Mouse (Mus musculus) liver, embryonic 16.5 days (tissue): Measurements from ENCODE around the gene Phlpp1. TPM values are rescaled to one million over a fixed set of nuclear protein-coding genes. Genes with fewer than 3 reads are reported as not detected.

Source experiments
- ATAC-seq: fragments of 200-750 bp; cut with Nextera tagmentation; 2 replicates; pipeline ENCODE4 v1.8.0; 2017; ENCODE audit warnings: low read depth, mild to moderate bottlenecking, moderate number of reproducible peaks, moderate library complexity
- H3K27ac ChIP-seq: fragments of 300-500 bp; sonication (generic); 2 replicates; pipeline ENCODE4 v1.5.1; 2014; ENCODE audit warnings: mild to moderate bottlenecking, low read length
- H3K27me3 ChIP-seq: fragments of 300-500 bp; sonication (generic); 2 replicates; pipeline ENCODE4 v1.6.1; 2014; ENCODE audit warnings: low read depth, low read length, mixed read lengths; ENCODE audit not compliant: control insufficient read depth, insufficient read depth
- H3K36me3 ChIP-seq: fragments of 300-500 bp; sonication (generic); 2 replicates; pipeline ENCODE4 v1.6.1; 2014; ENCODE audit warnings: mild to moderate bottlenecking; ENCODE audit not compliant: control insufficient read depth, insufficient read depth
- H3K4me1 ChIP-seq: fragments of 300-500 bp; sonication (generic); 2 replicates; pipeline ENCODE4 v1.6.1; 2014; ENCODE audit warnings: low read depth, low read length, mixed read lengths; ENCODE audit not compliant: control insufficient read depth
- H3K4me2 ChIP-seq: fragments of 300-500 bp; sonication (generic); 2 replicates; pipeline ENCODE4 v1.6.1; 2014; ENCODE audit warnings: low read depth, low read length, mixed read lengths
- H3K4me3 ChIP-seq: fragments of 300-500 bp; sonication (generic); 2 replicates; pipeline ENCODE4 v1.5.1; 2014; ENCODE audit warnings: low read depth, mild to moderate bottlenecking, low read length
- H3K9ac ChIP-seq: fragments of 300-500 bp; sonication (generic); 2 replicates; pipeline ENCODE4 v1.6.1; 2014; ENCODE audit warnings: low read depth, low read length
- H3K9me3 ChIP-seq: fragments of 300-500 bp; sonication (generic); replicated peaks from 2 replicates; pipeline ENCODE4 v1.6.1; 2016; ENCODE audit warnings: low read length; ENCODE audit not compliant: control insufficient read depth
- WGBS: fragments of 180-500 bp; shearing (Covaris S2); extraction: QIAGEN DNeasy Blood & Tissue Kit; methylation state at CpG from one replicate; pipeline ENCODE4 v1.1.7; 2014; ENCODE audit not compliant: insufficient replicate concordance; 5-methylcytosine and 5-hydroxymethylcytosine counted together
- polyA plus RNA-seq: library from polyadenylated mRNA; unstranded; fragments of >200 nt; fragmentation: Nextera tagmentation; extraction: Ambion mirVana; gene quantifications from 2 replicates; pipeline ENCODE4 v1.2.1, GENCODE M21; 2015

Gene Phlpp1
- polyA plus RNA-seq, 1 experiment from 2014 or later, result 0.94 TPM

DNA sequence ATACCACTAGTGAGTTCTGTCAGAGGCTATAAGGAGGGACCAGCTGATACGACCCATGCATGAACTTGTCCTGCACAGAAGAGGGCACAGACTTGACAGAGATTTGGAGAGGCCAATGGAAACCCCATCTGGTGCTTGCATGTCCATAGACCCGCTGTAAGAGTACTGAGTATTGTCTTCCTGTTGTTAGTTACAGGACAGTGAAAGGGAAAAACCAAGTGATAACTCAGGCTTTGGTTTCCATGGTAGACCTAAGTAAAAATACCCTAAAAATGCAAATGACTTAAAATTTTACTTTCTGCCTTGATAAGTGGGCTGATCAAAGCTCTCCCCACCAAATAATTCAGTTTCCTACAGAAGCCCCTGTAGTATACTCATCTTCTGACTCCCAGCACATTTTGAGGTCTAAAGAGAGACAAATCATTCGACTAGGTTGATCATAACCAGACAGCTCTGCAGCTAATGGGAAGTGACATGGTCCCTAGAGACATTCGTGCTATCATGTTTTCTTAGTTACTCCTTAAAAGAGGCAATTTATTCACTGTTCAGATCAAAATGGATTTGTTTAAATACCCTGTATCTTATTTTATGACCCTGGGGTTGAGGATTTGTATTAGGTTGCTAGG, 25.9 kb upstream of the Phlpp1 start:
- 53% methylated on average over 4 of the region's 4 CpGs for WGBS
- Histone ChIP-seq H3K9ac (no peak overlapping the region), H3K4me2 (no peak overlapping the region), H3K27me3 (no peaks in the 10 kb centered on the region), H3K36me3 (no peaks in the 10 kb centered on the region), H3K9me3 (no peaks in the 10 kb centered on the region), H3K27ac (no peak overlapping the region), H3K4me3 (no peak overlapping the region), H3K4me1 (no peaks in the 10 kb centered on the region)
- ATAC-seq, result no peak

DNA sequence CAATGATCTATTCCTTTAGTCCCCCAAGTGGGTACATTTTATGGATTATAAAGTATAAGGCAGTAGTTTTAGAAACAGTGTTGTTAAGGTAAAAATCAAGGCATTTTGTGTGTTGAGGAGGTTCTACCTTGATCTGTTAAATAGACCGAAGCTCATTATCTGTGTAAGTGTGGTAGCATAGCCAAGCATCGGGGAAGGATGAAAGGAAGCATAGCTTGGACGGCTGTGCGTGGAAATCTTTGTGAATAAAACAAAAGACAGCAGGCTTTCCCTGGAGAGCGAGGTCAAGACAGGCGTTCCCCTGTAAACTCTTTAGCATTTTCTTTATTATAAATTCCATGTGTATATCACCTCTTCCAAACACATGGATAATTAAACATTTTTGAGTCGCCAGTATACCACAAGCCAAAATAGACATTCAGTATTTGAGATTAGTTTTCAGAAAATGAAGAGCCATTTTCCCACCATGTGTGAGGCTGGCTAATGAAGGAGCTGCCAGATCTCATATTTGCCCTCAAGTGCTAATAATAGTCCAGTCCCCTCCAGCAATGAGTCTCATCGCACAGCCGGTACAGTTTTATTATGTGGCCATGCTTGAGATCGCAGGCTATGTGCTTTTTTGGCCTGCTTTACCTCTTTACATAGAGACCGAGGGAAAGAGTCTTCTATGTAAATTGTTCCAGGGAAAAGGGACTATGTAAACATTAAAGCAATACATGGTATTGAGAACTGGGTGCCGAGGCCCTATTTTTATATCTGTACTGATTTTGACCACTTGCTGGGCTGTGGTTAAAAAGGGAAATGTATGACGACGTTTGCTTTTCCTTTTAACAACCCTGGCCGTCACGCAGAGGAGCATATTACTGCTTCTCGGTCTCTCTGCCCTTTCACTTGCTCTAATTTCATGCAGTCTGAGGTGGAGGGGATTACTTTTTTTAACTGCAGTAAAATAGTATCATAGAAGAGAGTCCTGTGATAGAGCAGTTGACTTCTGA, 22.9 kb upstream of the Phlpp1 start:
- Histone ChIP-seq H3K36me3 (no peaks in the 10 kb centered on the region), H3K27me3 (no peaks in the 10 kb centered on the region), H3K4me1 (no peaks in the 10 kb centered on the region), H3K4me2 (no peak overlapping the region), H3K9me3 (no peaks in the 10 kb centered on the region), H3K27ac (no peak overlapping the region), H3K9ac (no peak overlapping the region), H3K4me3 (no peak overlapping the region)
- WGBS, result 41% methylated on average over 17 of the region's 17 CpGs
- no peak for ATAC-seq

DNA sequence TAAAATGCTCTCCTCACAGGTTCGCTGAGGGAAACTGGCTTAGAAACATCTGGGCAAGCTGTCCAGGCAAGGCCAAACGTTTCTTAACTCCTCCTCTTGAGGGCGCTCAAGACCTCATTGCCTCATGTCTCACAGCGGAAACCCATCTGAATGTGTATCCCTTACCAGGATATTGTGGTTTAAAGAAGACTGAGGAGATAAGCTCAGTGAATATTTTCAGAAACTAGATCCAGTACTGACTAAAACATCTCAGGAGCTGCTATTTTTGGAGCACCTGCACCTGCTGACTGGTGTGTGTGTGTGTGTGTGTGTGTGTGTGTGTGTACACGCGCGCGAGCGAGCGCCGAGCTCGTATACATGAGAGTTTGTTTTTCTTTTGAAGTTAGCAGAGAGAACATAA, 19.7 kb upstream of the Phlpp1 start:
- no peaks in the 10 kb centered on the region for H3K36me3 ChIP-seq
- WGBS, result 25% methylated on average over 12 of the region's 12 CpGs
- H3K4me1 ChIP-seq, result no peaks in the 10 kb centered on the region
- H3K27me3 ChIP-seq, result no peaks in the 10 kb centered on the region
- ATAC-seq, result no peak
- H3K9me3 ChIP-seq, result no peaks in the 10 kb centered on the region
- no peak overlapping the region for H3K4me3 ChIP-seq
- no peak overlapping the region for H3K27ac ChIP-seq
- H3K9ac ChIP-seq, result no peak overlapping the region
- H3K4me2 ChIP-seq, result no peak overlapping the region

DNA sequence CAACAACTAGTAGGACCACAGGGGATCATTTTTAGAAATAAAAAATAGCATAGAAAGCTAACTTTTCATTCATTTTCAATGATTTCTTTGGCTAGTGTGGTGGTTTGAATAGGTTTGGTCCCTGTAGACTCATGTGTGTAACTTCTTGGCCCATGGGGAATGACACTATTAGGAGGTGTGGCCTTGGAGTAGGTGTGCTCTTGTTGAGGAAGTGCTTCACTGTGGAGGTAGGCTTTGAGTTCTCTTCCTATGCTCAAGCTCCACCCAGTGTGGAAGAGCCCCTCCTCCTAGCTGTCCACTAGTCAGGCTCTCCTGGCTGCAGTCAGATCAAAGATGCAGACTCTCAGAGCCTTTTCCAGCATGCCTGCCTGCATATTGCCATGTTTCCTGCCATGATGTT, 18.8 kb upstream of the Phlpp1 start:
- no peak for ATAC-seq
- Histone ChIP-seq H3K9ac (no peak overlapping the region), H3K4me2 (no peak overlapping the region), H3K27me3 (no peaks in the 10 kb centered on the region), H3K4me3 (no peak overlapping the region), H3K4me1 (no peaks in the 10 kb centered on the region), H3K9me3 (no peaks in the 10 kb centered on the region), H3K36me3 (no peaks in the 10 kb centered on the region), H3K27ac (no peak overlapping the region)

DNA sequence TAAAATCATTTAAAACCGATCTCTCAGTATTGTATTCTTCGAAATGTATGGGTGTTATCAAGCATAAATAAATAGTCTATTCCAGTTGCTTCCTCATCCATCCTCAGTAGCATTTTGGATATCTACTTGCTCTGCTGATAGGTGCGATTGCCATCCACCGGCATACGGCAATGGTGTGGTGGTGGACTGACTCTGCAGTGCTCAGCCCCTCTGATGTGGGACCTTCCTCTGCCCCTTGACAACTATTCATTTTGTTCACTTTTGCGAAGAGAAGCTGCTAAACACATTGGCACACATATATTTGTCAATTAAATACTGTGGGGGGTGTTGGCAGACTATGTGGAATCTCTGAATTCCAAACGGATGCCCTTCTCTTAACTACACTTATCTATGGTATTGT, 17.0 kb upstream of the Phlpp1 start:
- H3K27ac ChIP-seq, result no peak overlapping the region
- H3K9me3 ChIP-seq, result no peaks in the 10 kb centered on the region
- H3K9ac ChIP-seq, result no peak overlapping the region
- no peak overlapping the region for H3K4me3 ChIP-seq
- 70% methylated on average over 7 of the region's 7 CpGs for WGBS
- H3K4me2 ChIP-seq, result no peak overlapping the region
- H3K36me3 ChIP-seq, result no peaks in the 10 kb centered on the region
- no peaks in the 10 kb centered on the region for H3K4me1 ChIP-seq
- H3K27me3 ChIP-seq, result no peaks in the 10 kb centered on the region
- no peak for ATAC-seq

DNA sequence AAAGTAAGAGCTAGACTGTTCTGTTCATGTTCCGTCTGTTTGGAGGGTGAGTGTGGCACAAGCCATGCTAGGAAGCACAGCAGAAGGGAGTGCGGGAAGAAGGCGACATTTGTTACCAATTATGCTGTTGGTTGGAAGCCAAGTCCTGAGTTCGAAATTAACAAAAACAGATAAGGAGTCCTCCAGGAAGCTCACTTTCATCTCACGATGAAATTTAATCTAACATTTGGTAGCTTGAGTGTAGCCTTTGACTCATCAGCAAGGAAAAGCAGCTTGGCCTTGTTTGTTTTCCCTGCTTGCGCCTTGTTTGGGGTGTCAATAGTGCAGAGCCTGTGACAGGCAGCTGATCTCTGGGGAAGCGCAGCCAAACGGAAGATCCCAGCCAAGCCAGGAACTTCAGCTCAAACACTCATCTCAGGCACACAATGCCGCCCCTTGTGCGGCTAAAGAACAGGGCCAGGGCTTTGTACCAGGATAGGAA, 16.4 kb upstream of the Phlpp1 start:
- no peak for ATAC-seq
- H3K27me3 ChIP-seq, result no peaks in the 10 kb centered on the region
- H3K4me3 ChIP-seq, result no peak overlapping the region
- WGBS, result 61% methylated on average over 10 of the region's 10 CpGs
- no peak overlapping the region for H3K4me2 ChIP-seq
- no peaks in the 10 kb centered on the region for H3K36me3 ChIP-seq
- no peak overlapping the region for H3K27ac ChIP-seq
- H3K9ac ChIP-seq, result no peak overlapping the region
- H3K4me1 ChIP-seq, result no peaks in the 10 kb centered on the region
- H3K9me3 ChIP-seq, result no peaks in the 10 kb centered on the region

DNA sequence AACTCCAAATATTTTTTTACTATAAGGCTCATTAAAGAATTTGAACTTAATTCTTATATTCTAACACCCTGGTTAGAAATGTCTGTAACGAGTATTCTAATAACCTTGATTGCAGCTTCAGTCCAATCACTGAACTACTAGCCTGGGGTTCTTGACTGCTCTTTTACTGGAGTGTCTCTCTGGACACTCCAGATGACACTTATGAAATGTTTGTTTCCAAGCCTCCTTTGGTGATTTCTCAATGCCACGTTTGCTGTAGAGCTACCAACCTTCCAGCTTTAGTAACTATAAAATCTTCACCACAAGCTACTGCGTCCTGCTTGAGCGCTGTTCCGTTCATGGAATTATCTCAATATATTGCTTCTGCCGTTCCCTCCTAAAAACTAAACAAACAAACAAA, 15.8 kb upstream of the Phlpp1 start:
- H3K9me3 ChIP-seq, result no peaks in the 10 kb centered on the region
- no peaks in the 10 kb centered on the region for H3K4me1 ChIP-seq
- H3K4me2 ChIP-seq, result no peak overlapping the region
- H3K27me3 ChIP-seq, result no peaks in the 10 kb centered on the region
- H3K36me3 ChIP-seq, result no peaks in the 10 kb centered on the region
- no peak overlapping the region for H3K9ac ChIP-seq
- H3K27ac ChIP-seq, result no peak overlapping the region
- H3K4me3 ChIP-seq, result no peak overlapping the region
- no peak for ATAC-seq
- 64% methylated on average over 6 of the region's 6 CpGs for WGBS

DNA sequence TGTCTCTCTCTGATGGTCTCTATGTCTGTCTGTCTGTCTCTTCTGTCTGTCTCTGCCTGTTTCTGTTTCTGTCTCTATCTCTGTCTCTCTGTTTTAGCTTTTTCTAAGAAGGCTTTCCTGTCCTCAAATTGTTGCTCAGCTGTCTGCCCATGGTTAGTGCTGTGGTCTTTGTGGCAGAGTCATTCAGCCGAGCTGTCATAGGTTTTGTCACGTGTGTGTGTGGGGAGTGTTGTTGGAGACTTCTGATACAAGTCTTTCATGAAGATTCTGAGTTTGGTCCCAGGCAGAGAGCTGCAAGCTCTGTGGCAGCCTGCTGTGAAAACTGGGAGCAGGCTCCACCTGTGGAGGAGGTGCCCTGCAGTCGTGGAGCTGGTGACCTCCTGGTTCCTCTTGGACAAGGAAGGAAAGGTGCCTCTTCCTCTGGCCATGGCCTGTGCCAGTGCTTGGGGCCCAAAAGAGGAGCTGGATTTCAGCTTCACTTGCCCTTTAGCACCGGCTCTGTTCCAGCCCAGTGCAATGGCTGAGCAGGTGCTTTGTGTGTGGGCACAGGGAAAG, 13.5 kb upstream of the Phlpp1 start:
- no peaks in the 10 kb centered on the region for H3K36me3 ChIP-seq
- ATAC-seq, result no peak
- no peak overlapping the region for H3K27ac ChIP-seq
- H3K4me1 ChIP-seq, result no peaks in the 10 kb centered on the region
- no peak overlapping the region for H3K4me2 ChIP-seq
- WGBS, result 16% methylated on average over 4 of the region's 4 CpGs
- H3K4me3 ChIP-seq, result no peak overlapping the region
- H3K9ac ChIP-seq, result no peak overlapping the region
- H3K27me3 ChIP-seq, result no peaks in the 10 kb centered on the region
- no peaks in the 10 kb centered on the region for H3K9me3 ChIP-seq

DNA sequence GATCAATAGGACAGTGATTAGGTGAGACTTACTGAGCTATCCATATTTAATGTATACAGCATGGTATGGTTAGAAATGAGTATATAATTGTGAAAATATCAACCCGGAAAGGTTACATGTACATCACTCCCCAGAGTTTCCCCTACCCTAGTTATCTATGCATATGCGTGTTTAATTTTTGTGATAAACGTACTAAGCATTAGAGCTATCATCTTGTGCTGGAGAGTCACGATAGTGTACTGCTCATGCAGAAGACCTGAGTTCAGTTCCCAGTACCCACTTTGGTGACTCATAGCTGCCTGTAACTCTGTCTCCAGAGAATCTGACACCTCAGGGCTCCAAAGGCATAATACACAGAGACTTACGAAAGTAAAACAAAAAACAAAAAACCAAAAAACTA, 11.9 kb upstream of the Phlpp1 start:
- Histone ChIP-seq H3K27me3 (no peaks in the 10 kb centered on the region), H3K36me3 (no peaks in the 10 kb centered on the region), H3K4me3 (no peak overlapping the region), H3K4me1 (no peaks in the 10 kb centered on the region), H3K9ac (no peak overlapping the region), H3K4me2 (no peak overlapping the region), H3K9me3 (no peaks in the 10 kb centered on the region), H3K27ac (no peak overlapping the region)
- ATAC-seq, result no peak
- 69% methylated on average over 5 of the region's 5 CpGs for WGBS
